Mouse (Mus musculus) mammary gland, adult 2 months (tissue): ENCODE measurements around the gene Nomo1. TPM values are rescaled to one million over a fixed set of nuclear protein-coding genes. Genes with fewer than 3 reads are reported as not detected.

Source experiments
- polyA plus RNA-seq: library from polyadenylated mRNA; depleted of rRNA; stranded (reverse); fragments of >200 nt; gene quantifications from 2 replicates; pipeline ENCODE4 v1.2.3, GENCODE M21; 2012; ENCODE audit warnings: low replicate concordance; rRNA removed

The Nomo1 gene
- polyA plus RNA-seq: 30.0 and 41.1 TPM in 2 replicates

GRCm38 (mm10) chr7:46033109-46033869, at the start of gene Nomo1:
Nomo1 (plus strand) TSS chr7:46033698.

GRCm38 (mm10) chr7:46030145-46030488, 3.4 kb upstream of the Nomo1 start, which contains the start of gene Abcc6:
Abcc6 (minus strand) TSS chr7:46030302.

GRCm38 (mm10) chr7:46100563-46100962, 67.1 kb downstream of the Nomo1 start, which contains the start of gene Kcnj11:
Kcnj11 (minus strand) TSS chr7:46100764.

Other genes starting within 250 kb of the Nomo1 start
- 3.9 and 7.3 TPM in 2 replicates for gene Lmtk3, start 250.0 kb upstream of the Nomo1 start, polyA plus RNA-seq
- gene Sult2b1, start 249.0 kb upstream of the Nomo1 start, polyA plus RNA-seq: 2.4 and 4.2 TPM in 2 replicates
- 30.1 and 42.3 TPM in 2 replicates for gene Cyth2, start 219.1 kb upstream of the Nomo1 start, polyA plus RNA-seq
- gene Kcnj14, start 208.9 kb upstream of the Nomo1 start, polyA plus RNA-seq: 4.8 and 9.6 TPM in 2 replicates
- gene Grwd1, start 202.8 kb upstream of the Nomo1 start, polyA plus RNA-seq: 14.9 and 20.4 TPM in 2 replicates
- gene Kdelr1, start 160.9 kb upstream of the Nomo1 start, polyA plus RNA-seq: 193 and 506 TPM in 2 replicates
- gene Grin2d, start 155.3 kb upstream of the Nomo1 start, polyA plus RNA-seq: 1.3 and 3.6 TPM in 2 replicates
- 0.26 TPM in 1 of 2 replicates, not detected in the other for gene Syngr4, start 137.0 kb upstream of the Nomo1 start, polyA plus RNA-seq
- gene Tmem143, start 136.8 kb upstream of the Nomo1 start, polyA plus RNA-seq: 138 and 156 TPM in 2 replicates
- gene Emp3, start 112.3 kb upstream of the Nomo1 start, polyA plus RNA-seq: 335 and 341 TPM in 2 replicates
- gene Ccdc114, start 109.6 kb upstream of the Nomo1 start, polyA plus RNA-seq: 2.7 and 4.8 TPM in 2 replicates
- 0.24 and 0.51 TPM in 2 replicates for gene Abcc6, start 3.4 kb upstream of the Nomo1 start, polyA plus RNA-seq
- gene Kcnj11, start 67.1 kb downstream of the Nomo1 start, polyA plus RNA-seq: 5.0 and 56.5 TPM in 2 replicates
- 4.7 and 7.1 TPM in 2 replicates for gene Abcc8, start 146.3 kb downstream of the Nomo1 start, polyA plus RNA-seq
- gene Ush1c, start 204.8 kb downstream of the Nomo1 start, polyA plus RNA-seq: 0.30 TPM in 1 of 2 replicates, not detected in the other
- gene Otog, start 207.3 kb downstream of the Nomo1 start, polyA plus RNA-seq: not detected in 2 replicates